ENCODE assay signal across 11 mouse cellular contexts in genomic region chr12:80061810-80062209, GRCm38 (mm10). TPM values are rescaled to one million over a fixed set of nuclear protein-coding genes. Genes with fewer than 3 reads are reported as not detected.
DNase-seq lines count a peak whose midpoint lies in the region; ATAC-seq and TF ChIP-seq lines count a peak whose summit lies in the region.
"Had no signal": no experiment of that assay in that cellular context is flagged by ENCODE, and none has a peak within 500 bp of the region (broad histone marks: within the 10 kb centered on the region; RNA-seq: fewer than 3 reads in every experiment).

No protein-coding gene starts in this region.

- peaks cover 40% of the 10 kb centered on the region for H3K4me1 ChIP-seq in liver, postnatal 0 days (ENCODE audit: insufficient read depth)
- peaks cover 26% of the 10 kb centered on the region; the same call in 1 of the 2 replicates for H3K4me1 ChIP-seq in forebrain, postnatal 0 days (ENCODE audit: insufficient read depth)
- peaks cover 44% of the 10 kb centered on the region for H3K4me1 ChIP-seq in hindbrain, embryonic 15.5 days (replicated peaks)
- peaks cover 54% of the 10 kb centered on the region for H3K4me1 ChIP-seq in neural tube, embryonic 13.5 days (replicated peaks)

- no peak for ATAC-seq in liver, postnatal 0 days
- peak; percentile 2 for ATAC-seq in forebrain, postnatal 0 days
- ATAC-seq in hindbrain, embryonic 15.5 days (ENCODE audit: low FRiP score, low read depth) = no peak
- no peak; the same call in 1 of the 2 replicates for ATAC-seq in neural tube, embryonic 13.5 days (ENCODE audit: low read depth)

- TF ChIP-seq EP300 in liver, postnatal 0 days (IDR thresholded peaks at IDR 0.05; ENCODE audit: low read depth) = no peak

- H3K27ac ChIP-seq in liver, postnatal 0 days (ENCODE audit: low read depth) = 0 out of 2 replicates have a peak overlapping the region, but pooled peaks have one; percentile 12
- peak overlapping the region; percentile 71 for H3K27ac ChIP-seq in forebrain, postnatal 0 days (ENCODE audit: low read depth, low read length)
- H3K27ac ChIP-seq in hindbrain, embryonic 15.5 days (replicated peaks) = peak overlapping the region; percentile 80
- H3K27ac ChIP-seq in neural tube, embryonic 13.5 days (replicated peaks) = peak overlapping the region; percentile 87
- H3K27ac ChIP-seq: macrophage had no signal

- H3K36me3 ChIP-seq in liver, postnatal 0 days (replicated peaks; ENCODE audit: insufficient read depth, low read length) = no peaks in the 10 kb centered on the region
- H3K36me3 ChIP-seq in forebrain, postnatal 0 days (ENCODE audit: insufficient read depth) = no peaks in the 10 kb centered on the region
- no peaks in the 10 kb centered on the region for H3K36me3 ChIP-seq in hindbrain, embryonic 15.5 days
- H3K36me3 ChIP-seq in neural tube, embryonic 13.5 days = no peaks in the 10 kb centered on the region

- no peak for DNase-seq in liver, postnatal 0 days
- DNase-seq in liver = no peak
- DNase-seq in forebrain, postnatal 0 days = no peak
- no peak for DNase-seq in layer of hippocampus, adult 9-10 months (ENCODE audit: low spot score)
- no peak for DNase-seq in gastrocnemius, adult 8-10 months (ENCODE audit: low spot score in 2 of 2)
- no peak for DNase-seq in thymus, postnatal 36 days
- DNase-seq: kidney, postnatal 36 days had no signal

- no peak overlapping the region for H3K4me2 ChIP-seq in liver, postnatal 0 days (ENCODE audit: low read depth, low read length)
- H3K4me2 ChIP-seq in forebrain, postnatal 0 days (ENCODE audit: low read depth) = no peak overlapping the region
- peak overlapping the region; percentile 18 for H3K4me2 ChIP-seq in hindbrain, embryonic 15.5 days
- peak overlapping the region; percentile 25 for H3K4me2 ChIP-seq in neural tube, embryonic 13.5 days

- TF ChIP-seq CTCF in liver, postnatal 0 days (IDR thresholded peaks at IDR 0.05; ENCODE audit: low read depth) = no peak
- TF ChIP-seq CTCF in forebrain, postnatal 0 days (IDR thresholded peaks at IDR 0.05; ENCODE audit: low read depth) = no peak

- 54% methylated on average over 5 of the region's 5 CpGs for WGBS in liver, postnatal 0 days (ENCODE audit: insufficient replicate concordance)
- 11% methylated on average over 5 of the region's 5 CpGs for WGBS in forebrain, postnatal 0 days
- WGBS in hindbrain, embryonic 15.5 days = 14% methylated on average over 5 of the region's 5 CpGs
- 10% methylated on average over 5 of the region's 5 CpGs for WGBS in neural tube, embryonic 13.5 days

- H3K9me3 ChIP-seq in liver, postnatal 0 days (ENCODE audit: low read length) = no peaks in the 10 kb centered on the region
- H3K9me3 ChIP-seq in forebrain, postnatal 0 days (ENCODE audit: low read length) = no peaks in the 10 kb centered on the region
- no peaks in the 10 kb centered on the region for H3K9me3 ChIP-seq in hindbrain, embryonic 15.5 days
- H3K9me3 ChIP-seq in neural tube, embryonic 13.5 days = no peaks in the 10 kb centered on the region

- no peaks in the 10 kb centered on the region for H3K27me3 ChIP-seq in liver, postnatal 0 days (ENCODE audit: insufficient read depth, low read length)
- no peaks in the 10 kb centered on the region for H3K27me3 ChIP-seq in forebrain, postnatal 0 days (ENCODE audit: insufficient read depth, low read length)
- H3K27me3 ChIP-seq in hindbrain, embryonic 15.5 days = no peaks in the 10 kb centered on the region
- H3K27me3 ChIP-seq in neural tube, embryonic 13.5 days = no peaks in the 10 kb centered on the region

- no peak overlapping the region for H3K9ac ChIP-seq in liver, postnatal 0 days (replicated peaks)
- H3K9ac ChIP-seq in forebrain, postnatal 0 days = no peak overlapping the region
- no peak overlapping the region for H3K9ac ChIP-seq in hindbrain, embryonic 15.5 days
- peak overlapping the region; percentile 14; the same call in 1 of the 2 replicates for H3K9ac ChIP-seq in neural tube, embryonic 13.5 days

- no peak overlapping the region for H3K4me3 ChIP-seq in liver, postnatal 0 days (ENCODE audit: low read depth, low read length)
- H3K4me3 ChIP-seq in forebrain, postnatal 0 days (ENCODE audit: low read depth, low read length) = no peak overlapping the region
- no peak overlapping the region for H3K4me3 ChIP-seq in hindbrain, embryonic 15.5 days
- no peak overlapping the region for H3K4me3 ChIP-seq in neural tube, embryonic 13.5 days
- H3K4me3 ChIP-seq: erythroblast, embryonic 14.5 days had no signal

RNA-seq across cellular contexts. Expression of gene Zfp36l1, which starts 51.0 kb away (rescaled TPM):
- polyA plus RNA-seq in liver, postnatal 0 days (2015; fragmentation: Nextera tagmentation; extraction: Ambion mirVana) = 42.0 and 45.7 TPM in 2 replicates
- total RNA-seq in forebrain, postnatal 0 days (2014; rRNA removed) = 15.3 and 24.1 TPM in 2 replicates
- polyA plus RNA-seq in forebrain, postnatal 0 days (2015; fragmentation: Nextera tagmentation; extraction: Ambion mirVana) = 37.0 and 43.8 TPM in 2 replicates
- polyA plus RNA-seq in hindbrain, embryonic 15.5 days (2015; fragmentation: Nextera tagmentation; extraction: Ambion mirVana) = 46.1 and 55.4 TPM in 2 replicates
- polyA plus RNA-seq in neural tube, embryonic 13.5 days (2015; fragmentation: Nextera tagmentation; extraction: Ambion mirVana) = 49.6 and 57.4 TPM in 2 replicates
- 10 to 100 TPM; 25.2 to 28.9 (median 27.2) TPM for total RNA-seq in gastrocnemius, adult 8-10 months (2022)

Comparison
In these comparisons a context has a peak if more than half of its experiments do, and no peak if none do; other contexts are left out.
1. H3K27ac ChIP-seq: peak in every context shown above with its lines; median percentile 87 in neural tube, embryonic 13.5 days; 80 in hindbrain, embryonic 15.5 days; 71 in forebrain, postnatal 0 days; 12 in liver, postnatal 0 days.
2. H3K4me2 ChIP-seq: peak in hindbrain, embryonic 15.5 days (single experiment) and neural tube, embryonic 13.5 days (single experiment); none in liver, postnatal 0 days (single experiment) and forebrain, postnatal 0 days (single experiment).